Mouse (Mus musculus) left cerebral cortex, postnatal 14 days (tissue): ENCODE data around the gene Rgs9bp. TPM values are rescaled to one million over a fixed set of nuclear protein-coding genes. Genes with fewer than 3 reads are reported as not detected.
"Not testable (repeated sequence)": the region's sequence is repeated elsewhere in the genome, so short reads cannot be mapped to it uniquely, and the experiment has no call there.

Experiments
- DNase-seq, 2 experiments: peaks; one replicate each; pipeline ENCODE4 v3.0.0; 2021 to 2022; ENCODE audit warnings: low spot score in 2 of 2, mixed read lengths in 1 of 2
- intact Hi-C: fragments of 180-260 bp; cut with DNase I; formaldehyde crosslinking; loops from one replicate; pipeline ENCODE4 v1.15.1; 2025
- total RNA-seq, 2 experiments: library from RNA; stranded (reverse); gene quantifications; 2 replicates each; pipeline ENCODE4 v1.2.3; 2021

Rgs9bp gene
- total RNA-seq, 2 experiments from 2014 or later, result 1.2 to 1.5 TPM

DNA sequence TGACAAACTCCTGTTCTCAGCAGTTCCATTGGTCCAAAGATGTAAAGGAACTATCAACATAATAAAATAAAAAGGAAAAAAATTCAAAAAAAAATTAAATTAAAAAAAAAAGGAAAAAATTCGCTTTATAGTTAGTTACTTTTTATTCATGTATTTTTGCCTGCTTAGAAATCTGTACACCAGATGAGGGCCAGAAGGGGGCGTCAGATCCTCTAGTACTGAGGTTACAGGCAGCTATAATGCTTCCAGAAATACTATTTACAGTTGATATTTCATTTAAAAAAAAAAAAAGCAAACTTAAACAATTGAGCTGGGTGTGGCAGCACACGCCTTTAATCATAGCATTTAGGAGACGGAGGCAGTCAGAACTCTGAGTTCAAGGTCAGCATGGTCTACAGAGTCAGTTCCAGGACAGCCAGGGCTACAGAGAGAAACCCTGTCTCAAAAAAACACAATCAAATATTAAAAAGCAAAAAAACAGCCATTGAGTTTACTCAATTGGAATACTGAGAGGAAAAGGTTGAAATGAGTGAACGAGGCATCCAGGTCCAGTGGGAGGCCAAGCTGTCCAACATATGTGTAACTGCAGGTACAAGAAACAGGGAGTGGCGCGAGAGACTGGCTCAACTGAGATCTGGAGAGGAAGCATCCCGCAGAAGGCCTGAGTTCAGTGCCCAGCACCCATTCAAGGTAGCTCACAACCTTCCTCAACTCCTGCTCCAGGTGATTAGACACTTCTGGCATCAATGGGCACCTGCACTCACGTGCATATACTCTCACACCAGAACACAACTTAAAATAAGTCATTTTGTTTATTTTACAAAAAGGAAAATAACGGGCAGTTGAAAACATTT lies 31.4 kb downstream of the Rgs9bp start:
- DNase-seq, result peak; percentile 43 to 62
- intact Hi-C loops, result loop anchor here (5.0 kb wide), 1 partner anchor 83 kb away; no protein-coding TSS in a partner anchor

DNA sequence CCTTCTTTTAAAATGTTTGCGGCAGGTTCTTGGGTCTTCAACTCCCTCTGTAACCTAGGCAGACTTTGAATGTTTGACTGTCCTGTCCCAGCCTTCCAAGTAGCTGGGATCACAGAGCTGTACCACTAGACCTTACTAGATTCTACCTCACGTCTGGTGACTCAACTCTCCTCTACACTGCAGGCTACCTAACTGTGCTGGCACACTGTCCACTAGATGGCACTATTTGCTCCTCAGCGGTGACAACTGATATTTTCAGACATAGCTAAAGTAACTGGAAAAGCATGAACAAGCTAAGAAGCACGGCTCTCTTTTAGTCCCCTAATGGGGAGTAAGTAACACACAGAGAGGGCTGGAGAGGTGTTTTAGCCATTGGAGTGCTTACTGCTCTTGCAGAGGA lies 39.5 kb downstream of the Rgs9bp start:
- intact Hi-C loops, result no loop called here
- DNase-seq, result peak; percentile 76 to 87

DNA sequence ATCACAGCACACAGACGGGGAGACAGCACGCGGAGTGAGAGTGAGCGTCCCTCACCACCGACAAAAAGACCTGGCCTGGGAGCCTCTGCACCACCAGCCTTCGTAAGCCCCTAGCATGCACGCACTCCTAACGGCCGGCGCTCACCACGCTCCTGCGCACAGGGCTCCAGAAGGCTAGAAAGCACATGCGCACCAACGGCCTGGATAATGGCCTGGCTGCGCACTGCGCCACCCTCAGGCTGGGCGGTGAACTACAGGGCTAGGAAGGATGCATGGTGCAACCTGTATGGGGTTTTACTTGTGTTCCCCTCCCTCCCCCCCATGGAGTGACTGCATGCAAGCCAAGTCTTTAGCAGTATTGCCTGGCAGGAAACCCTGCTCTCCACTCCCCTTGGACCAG lies 47.8 kb downstream of the Rgs9bp start, which contains the start of gene Tdrd12:
Gene Tdrd12 (minus strand): TSS at position 184 of the 400 bp plus-strand sequence.
- no peak for DNase-seq
- intact Hi-C loops, result no loop called here

DNA sequence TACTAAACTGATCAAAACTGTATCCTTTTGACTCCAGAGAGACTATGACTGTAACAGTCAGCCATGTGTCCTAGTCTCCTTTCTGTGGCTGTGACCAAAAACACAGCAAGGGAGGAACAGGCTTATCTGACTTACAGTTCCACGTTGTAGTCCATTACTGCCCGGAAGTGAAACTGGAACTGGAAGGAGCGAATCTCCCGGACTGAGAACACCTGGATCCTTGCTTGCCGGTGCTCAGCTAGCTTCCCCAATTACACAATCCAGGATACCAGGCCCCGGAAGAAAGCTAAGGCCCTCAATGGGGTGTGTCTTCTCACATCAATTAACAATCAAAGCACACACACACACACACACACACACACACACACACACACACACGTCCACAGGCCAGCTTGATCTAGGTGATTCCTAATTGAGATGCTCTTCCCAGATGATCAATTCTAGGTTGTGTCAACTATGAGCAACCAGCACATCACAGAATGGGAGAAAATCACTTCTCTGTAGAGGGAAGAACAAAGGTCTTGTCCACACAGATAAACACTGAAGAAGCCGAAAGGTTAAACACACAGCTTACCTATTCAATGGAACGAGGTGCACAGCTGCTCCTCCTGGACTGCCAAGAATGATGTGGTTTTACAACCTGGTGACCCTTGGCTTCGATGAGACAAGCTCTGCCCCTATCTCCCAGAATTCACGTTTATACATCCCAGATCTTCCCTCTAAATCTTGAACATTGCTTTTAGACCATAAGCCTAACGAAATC lies 49.5 kb downstream of the Rgs9bp start:
- DNase-seq, result no peak
- intact Hi-C loops, result no loop called here

DNA sequence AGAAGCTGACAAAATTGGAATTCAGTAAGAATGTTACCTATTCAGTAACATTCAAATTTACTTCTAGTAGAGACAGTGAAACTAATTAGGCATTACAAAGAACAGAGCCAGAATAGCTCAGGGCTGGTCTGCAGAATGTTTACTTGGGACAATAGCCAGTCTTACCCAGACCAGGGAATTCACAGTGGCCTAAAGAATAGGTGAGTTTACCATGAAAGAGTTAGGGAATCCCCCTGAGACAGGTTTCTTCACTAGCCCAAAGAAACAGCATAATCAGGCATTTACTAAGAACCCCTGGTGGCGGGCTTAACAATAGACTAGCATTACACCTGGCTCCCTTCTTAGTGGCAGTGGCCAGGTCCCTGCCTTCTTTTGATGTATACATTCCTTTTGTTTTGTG lies 54.8 kb downstream of the Rgs9bp start:
- DNase-seq, result not testable (repeated sequence)

DNA sequence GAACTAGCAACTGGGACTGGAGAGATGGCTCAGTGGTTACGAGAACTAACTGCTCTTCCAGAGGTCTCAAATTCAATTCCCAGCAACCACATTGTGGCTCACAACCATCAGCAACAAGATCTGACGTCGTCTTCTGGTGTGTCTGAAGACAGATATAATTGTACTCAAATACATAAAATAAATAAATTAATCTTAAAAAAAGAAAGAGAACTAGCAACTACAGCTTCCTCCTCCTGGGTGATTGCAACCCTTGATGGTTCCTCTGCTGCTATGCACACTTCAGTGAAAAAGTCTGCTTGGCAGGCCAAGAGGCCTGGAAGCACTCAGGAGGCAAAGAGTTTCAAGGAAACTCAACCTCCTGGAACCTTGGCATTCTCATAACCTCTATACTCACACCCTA lies 55.4 kb downstream of the Rgs9bp start:
- DNase-seq, result no peak
- intact Hi-C loops, result no loop called here

More for the DNA sequence above, 54.8 kb downstream of the Rgs9bp start:
- intact Hi-C loops, result not testable (repeated sequence)

Other genes with a start within 250 kb of the Rgs9bp start
- gene Faap24, start 188.7 kb downstream of the Rgs9bp start, total RNA-seq, result 1 to 10 TPM; 7.8 to 9.1 TPM
- 10 to 100 TPM; 22.2 to 22.5 TPM for gene Cep89, start 188.5 kb downstream of the Rgs9bp start, total RNA-seq
- not detected for gene Slc7a9, start 136.8 kb downstream of the Rgs9bp start, total RNA-seq
- under 1 TPM; 0.49 to 0.64 TPM for gene Tdrd12, start 47.8 kb downstream of the Rgs9bp start, total RNA-seq
- gene Nudt19, start 29.3 kb downstream of the Rgs9bp start, total RNA-seq, result 10 to 100 TPM; 66.8 to 67.4 TPM
- 10 to 100 TPM; 46.0 to 48.1 TPM for gene Ankrd27, start 662 bp upstream of the Rgs9bp start, total RNA-seq
- 10 to 100 TPM; 88.7 to 89.2 TPM for gene Pdcd5, start 61.9 kb upstream of the Rgs9bp start, total RNA-seq
- gene Dpy19l3, start 168.9 kb upstream of the Rgs9bp start, total RNA-seq, result 10 to 100 TPM; 58.7 to 61.6 TPM
- gene Zfp507, start 217.4 kb upstream of the Rgs9bp start, total RNA-seq, result 10 to 100 TPM; 25.2 to 27.1 TPM